Mouse (Mus musculus) mouse embryonic stem cell (cell line): ENCODE data around the gene Lrp1.

ENCODE experiments used
- in situ Hi-C, 2 experiments: fragments of 300-500 bp; cut with MboI; formaldehyde crosslinking; loops; 1 replicate in 1 of 2; 3 replicates in 1 of 2; pipeline ENCODE4 v1.14.3; 2019 to 2020; ENCODE audit warnings: low sequenced_read_pairs in 2 of 2, low pct_unique_long_range_greater_than_20kb in 1 of 2, mixed read lengths in 1 of 2; ENCODE audit not compliant: unreplicated experiment in 1 of 2

Lrp1 gene

GRCm38 (mm10) chr10:127516576-127517260, 104.2 kb downstream of the Lrp1 start:
- in situ Hi-C loops: no loop called here

DNA sequence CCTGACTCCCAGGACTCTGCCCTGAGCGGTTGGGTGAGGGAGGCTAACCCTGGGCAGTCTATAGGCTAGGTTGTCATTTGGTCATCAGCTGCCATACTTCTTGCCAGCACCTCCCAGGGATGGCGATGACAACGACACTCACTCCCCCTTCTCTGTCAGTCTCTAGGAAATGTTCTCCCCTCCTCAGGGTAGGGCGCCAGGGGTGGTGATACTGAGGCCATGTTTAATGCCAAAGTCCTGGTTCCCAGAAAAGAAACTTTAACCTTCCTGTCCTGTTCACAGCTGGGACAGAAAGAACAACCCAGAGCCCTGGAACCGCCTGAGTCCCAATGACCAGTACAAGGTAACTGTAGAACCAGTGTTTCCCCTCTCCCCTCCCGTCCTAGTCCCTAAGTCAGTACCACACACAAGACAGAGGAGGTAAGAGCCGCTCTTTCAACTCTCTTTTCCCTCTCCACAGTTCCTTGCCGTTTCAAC, 104.9 kb downstream of the Lrp1 start:
- in situ Hi-C loops: no loop called here

- in situ Hi-C loops: no loop called here
Observed at GRCm38 (mm10) chr10:127515271-127515982, 105.5 kb downstream of the Lrp1 start.

DNA sequence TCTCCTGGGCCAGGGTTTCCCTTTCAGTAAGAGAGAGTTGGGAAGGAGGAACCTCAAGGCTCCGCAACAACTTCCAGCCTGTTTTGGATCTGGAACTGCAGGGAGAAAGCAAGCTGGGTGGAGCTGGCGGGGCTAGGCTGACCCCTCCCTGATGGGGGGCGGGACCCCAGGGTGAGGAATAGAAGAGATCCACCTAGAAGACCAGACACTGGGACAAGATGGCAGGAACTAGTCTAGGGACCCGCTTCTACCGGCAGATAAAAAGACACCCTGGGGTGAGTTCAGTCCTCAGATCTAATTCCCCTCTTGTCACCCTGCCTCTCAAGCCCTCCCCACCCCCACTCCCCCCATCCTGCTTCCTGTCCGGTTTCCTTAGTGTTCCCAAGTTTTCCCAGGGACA, 106.2 kb downstream of the Lrp1 start, which contains the start of gene Ndufa4l2:
Gene Ndufa4l2 (plus strand): TSS at position 204 of the 400 bp plus-strand sequence.
- in situ Hi-C loops: no loop called here

DNA sequence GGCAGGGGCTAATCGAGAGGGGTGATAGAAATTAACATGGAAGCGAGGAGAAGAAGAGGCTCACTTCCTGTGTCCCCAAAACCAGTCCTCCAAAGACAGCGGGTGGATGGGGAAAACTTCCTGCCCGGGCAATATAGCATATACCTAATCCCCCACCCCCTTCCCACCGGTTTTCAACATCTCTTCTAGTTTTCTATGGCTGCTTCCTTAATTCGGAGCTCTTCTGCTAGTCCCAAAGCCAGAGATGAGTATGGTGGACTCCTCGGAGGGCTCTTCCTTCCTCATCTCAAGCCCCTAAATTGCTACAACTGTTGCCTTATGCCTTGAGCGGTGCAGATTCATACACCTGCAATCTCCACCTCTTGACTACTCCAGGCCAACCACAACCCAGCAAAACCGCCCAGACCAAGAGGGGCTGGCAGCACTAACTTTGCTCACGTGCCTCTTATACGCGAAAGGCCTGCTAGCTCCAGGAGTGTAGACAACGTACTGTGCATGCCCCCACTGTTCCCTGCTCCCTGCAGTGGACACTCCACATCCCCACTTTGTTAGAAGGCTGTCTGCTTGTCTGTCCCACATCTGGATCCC, 106.7 kb downstream of the Lrp1 start:
- in situ Hi-C loops: no loop called here

GRCm38 (mm10) chr10:127513501-127514091, 107.4 kb downstream of the Lrp1 start:
- in situ Hi-C loops: no loop called here

GRCm38 (mm10) chr10:127512813-127513212, 108.1 kb downstream of the Lrp1 start:
- in situ Hi-C loops: no loop called here

GRCm38 (mm10) chr10:127512307-127512666, 108.7 kb downstream of the Lrp1 start:
- in situ Hi-C loops: no loop called here

DNA sequence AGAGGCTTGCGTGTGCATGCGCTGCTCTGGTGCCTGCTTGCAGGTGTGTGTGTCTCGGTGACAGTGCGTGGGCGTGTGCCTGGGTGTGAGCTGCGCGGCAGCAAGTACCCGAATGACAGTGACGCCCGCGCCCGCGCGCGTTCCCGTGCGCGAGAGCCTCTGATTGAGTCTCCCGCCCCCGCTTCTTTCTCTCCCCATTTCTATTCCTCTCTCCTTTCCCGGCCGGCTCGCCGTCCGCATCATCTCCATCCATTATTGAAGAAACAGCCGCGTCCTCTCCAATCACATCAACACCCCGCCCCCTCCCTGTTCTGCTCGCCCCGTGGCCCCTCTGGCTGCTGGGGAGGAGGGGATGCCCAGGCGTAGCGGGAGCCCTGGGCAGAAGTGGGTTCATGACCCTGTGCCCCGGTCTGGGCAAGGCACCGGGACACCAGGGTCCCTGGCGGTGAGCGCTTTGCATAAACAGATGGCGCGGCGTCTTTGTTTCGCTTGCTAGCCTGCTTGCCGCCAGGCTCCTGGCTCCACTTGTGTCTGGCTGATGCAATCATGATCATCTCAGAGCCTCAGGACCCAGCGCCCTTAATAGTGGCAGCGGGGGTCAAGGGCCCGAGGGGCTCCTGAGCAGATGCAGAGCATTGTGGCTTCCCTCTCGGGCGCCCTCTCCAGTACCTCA, 109.2 kb downstream of the Lrp1 start:
- in situ Hi-C loops: no loop called here

GRCm38 (mm10) chr10:127510895-127511617, 109.9 kb downstream of the Lrp1 start:
- in situ Hi-C loops: no loop called here

GRCm38 (mm10) chr10:127509837-127510701, 110.9 kb downstream of the Lrp1 start:
- in situ Hi-C loops: loop anchor here (5.0 kb wide), 1 partner anchor 32 kb away; no protein-coding TSS in a partner anchor

GRCm38 (mm10) chr10:127509051-127509836, 111.7 kb downstream of the Lrp1 start:
- in situ Hi-C loops: loop anchor here (5.0 kb wide), 1 partner anchor 33 kb away; no protein-coding TSS in a partner anchor

GRCm38 (mm10) chr10:127508239-127508638, 112.7 kb downstream of the Lrp1 start:
- in situ Hi-C loops: loop anchor here (5.0 kb wide), 1 partner anchor 34 kb away; no protein-coding TSS in a partner anchor

- in situ Hi-C loops: no loop called here
Observed at GRCm38 (mm10) chr10:127500894-127501893, 119.8 kb downstream of the Lrp1 start, which contains the start of gene Stac3. Gene Stac3, plus strand, starts transcription at chr10:127501686.

DNA sequence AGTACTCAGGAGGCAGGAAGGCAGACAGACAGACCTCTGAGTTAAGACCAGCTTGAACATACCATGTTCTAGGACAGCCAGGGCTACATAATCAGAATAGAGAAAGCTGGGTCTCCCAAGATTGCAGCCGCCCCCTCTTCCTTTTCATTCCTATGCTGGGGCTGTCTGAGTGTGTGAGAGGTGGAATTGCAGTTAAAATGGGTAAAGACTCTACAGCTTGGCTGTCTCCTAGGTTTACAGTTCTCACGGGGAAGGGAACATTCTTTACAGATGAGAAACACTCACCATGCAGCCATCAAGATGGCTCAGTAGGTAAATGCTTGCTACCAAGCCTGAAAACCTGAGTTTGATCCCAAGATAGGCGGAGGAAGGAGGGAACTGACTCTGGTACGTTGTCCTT, 120.9 kb downstream of the Lrp1 start:
- in situ Hi-C loops: no loop called here
